Mouse (Mus musculus) MEL (cell line): ENCODE results near the gene Pdzd2. TPM values are rescaled to one million over a fixed set of nuclear protein-coding genes. Genes with fewer than 3 reads are reported as not detected.

Experiments
- DNase-seq: peaks from one replicate; pipeline ENCODE4 v3.0.0; 2011; ENCODE audit warnings: low read depth, low spot score
- H3K27ac ChIP-seq: 2 replicates; pipeline ENCODE4 v1.5.1; 2012; ENCODE audit warnings: low read depth, mild to moderate bottlenecking, control low read depth, low read length, moderate library complexity; ENCODE audit not compliant: control insufficient read depth
- H3K27me3 ChIP-seq, 2 experiments: fragments of 150-350 bp in 1 of 2; sonication (generic) in 1 of 2; 2 replicates each; pipeline ENCODE4 v1.6.1; 2012; ENCODE audit warnings: low read length in 2 of 2, mild to moderate bottlenecking in 2 of 2, improper control_type of control experiment in 1 of 2, moderate library complexity in 1 of 2; ENCODE audit not compliant: insufficient read depth in 2 of 2, control insufficient read depth in 1 of 2
- H3K36me3 ChIP-seq, 2 experiments: 2 replicates each; pipeline ENCODE4 v1.6.1; 2012 to 2014; ENCODE audit warnings: low read length in 2 of 2, improper control_type of control experiment in 1 of 2, inconsistent platforms in 1 of 2, mild to moderate bottlenecking in 1 of 2; ENCODE audit not compliant: insufficient read depth in 2 of 2, control insufficient read depth in 1 of 2
- H3K4me1 ChIP-seq, 2 experiments: fragments of 150-350 bp in 1 of 2; sonication (generic) in 1 of 2; 2 replicates each; pipeline ENCODE4 v1.6.1; 2012; ENCODE audit warnings: low read length in 2 of 2, improper control_type of control experiment in 1 of 2, mild to moderate bottlenecking in 1 of 2; ENCODE audit not compliant: insufficient read depth in 2 of 2, control insufficient read depth in 1 of 2
- H3K4me3 ChIP-seq, 2 experiments: fragments of 150-350 bp in 1 of 2; sonication (generic) in 1 of 2; 2 replicates each; pipeline ENCODE4 v1.5.1; 2012; ENCODE audit warnings: low read depth in 2 of 2, low read length in 2 of 2, mild to moderate bottlenecking in 2 of 2, moderate library complexity in 2 of 2, control low read depth in 1 of 2, improper control_type of control experiment in 1 of 2; ENCODE audit not compliant: control insufficient read depth in 1 of 2, insufficient read depth in 1 of 2
- H3K79me2 ChIP-seq: 2 replicates; pipeline ENCODE4 v1.6.1; 2012; ENCODE audit warnings: mild to moderate bottlenecking, low read length, moderate library complexity; ENCODE audit not compliant: control insufficient read depth, poor library complexity, insufficient read depth
- H3K9ac ChIP-seq: 2 replicates; pipeline ENCODE4 v1.6.1; 2012; ENCODE audit warnings: low read depth, mild to moderate bottlenecking, control low read depth, low read length, moderate library complexity; ENCODE audit not compliant: control insufficient read depth, poor library complexity, severe bottlenecking
- H3K9me3 ChIP-seq: fragments of 150-350 bp; sonication (generic); replicated peaks from 2 replicates; pipeline ENCODE4 v1.6.1; 2012; ENCODE audit warnings: mild to moderate bottlenecking, low read length, improper control_type of control experiment, moderate library complexity; ENCODE audit not compliant: insufficient read depth
- BHLHE40 ChIP-seq: IDR thresholded peaks from 2 replicates; pipeline ENCODE4 v1.6.1; 2012; ENCODE audit warnings: low read depth, mild to moderate bottlenecking, inconsistent platforms, low read length, improper control_type of control experiment, borderline replicate concordance
- ELF1 ChIP-seq: IDR thresholded peaks from 2 replicates; pipeline ENCODE4 v1.6.1; 2014; ENCODE audit warnings: low read depth, mild to moderate bottlenecking, inconsistent platforms, low read length, improper control_type of control experiment, moderate library complexity
- EP300 ChIP-seq, 2 experiments: IDR thresholded peaks; 2 replicates each; pipeline ENCODE4 v1.6.1; 2011; ENCODE audit warnings: improper control_type of control experiment in 2 of 2, low read length in 2 of 2, low read depth in 1 of 2, mild to moderate bottlenecking in 1 of 2
- ETS1 ChIP-seq: IDR thresholded peaks from 2 replicates; pipeline ENCODE4 v1.6.1; 2012; ENCODE audit warnings: low read depth, mild to moderate bottlenecking, inconsistent platforms, low read length, improper control_type of control experiment, moderate library complexity
- GABPA ChIP-seq: IDR thresholded peaks from 2 replicates; pipeline ENCODE4 v1.6.1; 2012; ENCODE audit warnings: low read depth, mild to moderate bottlenecking, inconsistent platforms, low read length, improper control_type of control experiment, moderate library complexity
- GATA1 ChIP-seq: IDR thresholded peaks from 2 replicates; pipeline ENCODE4 v1.6.1; 2011; ENCODE audit warnings: low read depth, low read length, improper control_type of control experiment
- JUND ChIP-seq: IDR thresholded peaks from 2 replicates; pipeline ENCODE4 v1.6.1; 2011; ENCODE audit warnings: low read depth, mild to moderate bottlenecking, improper control_type of control experiment, low read length
- KAT2A ChIP-seq: conservative IDR thresholded peaks from 2 replicates; pipeline ENCODE4 v1.6.1; 2012; ENCODE audit warnings: low read depth, low read length, improper control_type of control experiment, inconsistent platforms
- MAX ChIP-seq: IDR thresholded peaks from 2 replicates; pipeline ENCODE4 v1.6.1; 2011; ENCODE audit warnings: low read length, improper control_type of control experiment
- MAZ ChIP-seq: IDR thresholded peaks from 2 replicates; pipeline ENCODE4 v1.6.1; 2012; ENCODE audit warnings: low read depth, mild to moderate bottlenecking, inconsistent platforms, low read length, improper control_type of control experiment
- MEF2A ChIP-seq: IDR thresholded peaks from 2 replicates; pipeline ENCODE4 v1.6.1; 2014; ENCODE audit warnings: low read depth, mild to moderate bottlenecking, inconsistent platforms, low read length, improper control_type of control experiment; ENCODE audit not compliant: poor library complexity, insufficient replicate concordance, severe bottlenecking; ENCODE audit errors: extremely low read depth
- MXI1 ChIP-seq: IDR thresholded peaks from 2 replicates; pipeline ENCODE4 v1.6.1; 2011; ENCODE audit warnings: mild to moderate bottlenecking, low read depth, low read length, improper control_type of control experiment
- NELFE ChIP-seq: IDR thresholded peaks from 2 replicates; pipeline ENCODE4 v1.6.1; 2011; ENCODE audit warnings: low read depth, low read length, improper control_type of control experiment
- POLR2AphosphoS5 ChIP-seq: IDR thresholded peaks from 2 replicates; pipeline ENCODE4 v1.6.1; 2012; ENCODE audit warnings: low read depth, borderline replicate concordance, mild to moderate bottlenecking, inconsistent platforms, low read length, moderate library complexity, mixed read lengths
- SMC3 ChIP-seq: IDR thresholded peaks from 2 replicates; pipeline ENCODE4 v1.6.1; 2011; ENCODE audit warnings: low read depth, low read length, improper control_type of control experiment
- TCF12 ChIP-seq: IDR thresholded peaks from 2 replicates; pipeline ENCODE4 v1.6.1; 2014; ENCODE audit warnings: low read depth, mild to moderate bottlenecking, inconsistent platforms, low read length, improper control_type of control experiment, moderate library complexity
- UBTF ChIP-seq: IDR thresholded peaks from 2 replicates; pipeline ENCODE4 v1.6.1; 2012; ENCODE audit warnings: low read depth, mild to moderate bottlenecking, inconsistent platforms, low read length, improper control_type of control experiment, moderate library complexity, borderline replicate concordance; ENCODE audit not compliant: insufficient read depth
- ZMIZ1 ChIP-seq: IDR thresholded peaks from 2 replicates; pipeline ENCODE4 v1.6.1; 2012; ENCODE audit warnings: low read depth, mild to moderate bottlenecking, inconsistent platforms, low read length, improper control_type of control experiment, moderate library complexity
- polyA plus RNA-seq, 2 experiments: library from polyadenylated mRNA; stranded (reverse) in 1 of 2; unstranded in 1 of 2; fragments of >175 nt in 1 of 2; fragments of >200 nt in 1 of 2; gene quantifications; 2 replicates each; pipeline versions ENCODE4 v1.2.1 to v1.2.4; 2012; ENCODE audit warnings: low replicate concordance in 2 of 2, low read depth in 1 of 2; ENCODE audit not compliant: insufficient read length in 2 of 2, insufficient read depth in 1 of 2, missing spikeins in 1 of 2
- total RNA-seq: library from RNA; depleted of rRNA; stranded (reverse); fragments of 300-350 nt; gene quantifications from 2 replicates; pipeline ENCODE4 v1.2.3, GENCODE M21; 2012

Pdzd2 gene
- total and polyA plus RNA-seq, 3 experiments: 0.15 to 0.33 TPM; not detected in 1

DNA sequence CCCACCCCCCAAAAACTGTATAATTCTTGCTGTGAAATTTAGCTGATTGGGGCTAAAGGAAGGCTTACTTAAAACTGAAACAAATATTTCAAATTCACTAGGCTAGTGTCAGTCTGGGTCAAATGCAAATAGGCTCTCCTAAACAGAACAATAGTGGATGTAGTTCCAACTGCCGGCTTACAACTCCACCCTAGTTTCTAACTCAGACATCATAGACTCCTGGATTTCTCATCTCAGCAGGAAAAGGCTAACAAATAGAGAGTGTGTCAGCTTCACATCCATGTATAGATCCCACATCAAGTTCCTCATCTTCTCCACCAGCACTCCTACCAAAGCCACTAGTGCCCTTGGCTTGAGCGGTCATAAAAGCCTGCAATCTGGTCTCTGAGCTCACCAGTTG is 290.4 kb downstream of the Pdzd2 start:
- Histone ChIP-seq H3K36me3 (no peaks in the 10 kb centered on the region), H3K9ac (no peak overlapping the region), H3K4me3 (no peak overlapping the region), H3K27ac (no peak overlapping the region), H3K79me2 (no peaks in the 10 kb centered on the region), H3K27me3 (peaks cover 11 to 12% of the 10 kb centered on the region in 2 experiments; a peak in 3 of 4 replicates), H3K9me3 (no peaks in the 10 kb centered on the region), H3K4me1 (no peaks in the 10 kb centered on the region)
- TF ChIP-seq SMC3 (no peak), ELF1 (no peak), ETS1 (no peak), UBTF (no peak), MAZ (no peak), MEF2A (no peak), MXI1 (no peak), GABPA (no peak), MAX (no peak), JUND (no peak), GATA1 (no peak), TCF12 (no peak), NELFE (no peak), ZMIZ1 (no peak), KAT2A (no peak), POLR2AphosphoS5 (no peak), EP300 (IDR thresholded peaks at IDR 0.05; ENCODE audit: low read depth in 1 of 2, low read length in 2 of 2) (no peak)
- DNase-seq: no peak

DNA sequence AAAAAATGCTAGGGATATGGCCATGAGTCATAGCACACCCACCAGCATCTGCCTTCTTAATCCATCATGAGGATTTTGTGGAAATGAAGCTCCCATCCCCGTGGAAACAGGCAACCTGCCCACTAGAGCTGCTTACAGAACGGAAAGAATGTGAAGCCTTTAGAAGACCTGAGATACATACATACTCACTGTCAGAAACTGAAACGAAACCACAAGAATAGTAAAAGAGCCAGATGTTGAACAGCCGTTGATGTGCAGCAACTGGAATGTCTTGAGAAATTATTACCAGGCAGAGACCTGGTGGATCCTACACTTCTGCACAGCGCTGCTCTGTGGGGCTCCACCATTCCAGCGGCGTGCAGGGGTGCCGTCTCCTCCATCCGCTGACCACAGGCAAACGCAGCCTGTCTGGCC is 292.7 kb downstream of the Pdzd2 start:
- DNase-seq: no peak
- Histone ChIP-seq H3K4me1 (no peaks in the 10 kb centered on the region), H3K9me3 (no peaks in the 10 kb centered on the region), H3K4me3 (no peak overlapping the region), H3K27ac (no peak overlapping the region), H3K79me2 (no peaks in the 10 kb centered on the region)
- TF ChIP-seq BHLHE40: no peak
- TF ChIP-seq, all 39 proteins: peak for 0
- H3K36me3 ChIP-seq: no peaks in the 10 kb centered on the region
- no peak overlapping the region for H3K9ac ChIP-seq
- peaks cover 11 to 12% of the 10 kb centered on the region in 2 experiments; a peak in 3 of 4 replicates for H3K27me3 ChIP-seq
